14 mouse cellular contexts compared by ENCODE assay signal in the genomic region with DNA sequence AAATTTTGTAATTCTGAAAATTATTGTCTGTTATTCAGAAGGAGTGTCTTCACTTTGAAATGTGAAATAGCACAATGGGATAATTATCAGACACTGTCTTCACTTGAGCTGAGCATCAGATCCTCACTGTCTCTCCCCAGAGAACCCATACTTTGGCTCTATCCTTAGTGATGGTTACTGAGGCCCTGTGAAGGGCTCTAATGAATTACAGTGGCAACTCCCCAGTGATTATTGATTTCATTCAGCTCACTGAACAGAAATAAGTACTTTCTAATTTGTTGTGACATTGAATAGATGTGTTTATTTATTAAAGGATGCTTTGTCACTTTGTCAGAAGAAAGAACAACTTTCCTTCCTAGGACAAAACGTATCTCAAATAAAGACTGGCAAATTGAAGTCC.
"Had no signal": no experiment of that assay in that cellular context is flagged by ENCODE, and none has a peak within 500 bp of the region (broad histone marks: within the 10 kb centered on the region; RNA-seq: fewer than 3 reads in every experiment).

No protein-coding gene starts in this region.

- H3K27ac ChIP-seq: kidney, embryonic 15.5 days; left cerebral cortex, adult 2 months; liver, embryonic 13.5 days had no signal

- H3K9me3 ChIP-seq: kidney, embryonic 15.5 days; liver, embryonic 13.5 days had no signal

- H3K4me3 ChIP-seq: kidney, embryonic 15.5 days; left cerebral cortex, adult 2 months; liver, embryonic 13.5 days had no signal

- H3K36me3 ChIP-seq: kidney, embryonic 15.5 days; liver, embryonic 13.5 days had no signal

- DNase-seq: kidney, postnatal 10 days; kidney, postnatal 36 days; layer of hippocampus, postnatal 36 days; liver, embryonic 13.5 days; lung, adult 2 months; lung, postnatal 14 days; lung, postnatal 4 days; midbrain, embryonic 14.5 days; thymus, adult 2 months; thymus, postnatal 14 days; thymus, postnatal 4 days had no signal

- H3K27me3 ChIP-seq: kidney, embryonic 15.5 days; liver, embryonic 13.5 days had no signal

- H3K4me1 ChIP-seq: kidney, embryonic 15.5 days; liver, embryonic 13.5 days had no signal

- H3K9ac ChIP-seq: kidney, embryonic 15.5 days; liver, embryonic 13.5 days had no signal

- H3K4me2 ChIP-seq: kidney, embryonic 15.5 days; liver, embryonic 13.5 days; midbrain, embryonic 11.5 days had no signal
